Mouse (Mus musculus) ES-E14 (cell line): ENCODE results near the gene Baiap2.

Source experiments
- CHD2 ChIP-seq: IDR thresholded peaks from 2 replicates; pipeline ENCODE4 v1.6.1; 2014; ENCODE audit warnings: mild to moderate bottlenecking, low read depth, low read length, inconsistent platforms
- HCFC1 ChIP-seq: IDR thresholded peaks from 2 replicates; pipeline ENCODE4 v1.6.1; 2012; ENCODE audit warnings: low read length, inconsistent platforms, borderline replicate concordance; ENCODE audit not compliant: insufficient read depth
- MAFK ChIP-seq: IDR thresholded peaks from 2 replicates; pipeline ENCODE4 v1.6.1; 2014; ENCODE audit warnings: mild to moderate bottlenecking, low read depth, low read length, inconsistent platforms; ENCODE audit not compliant: insufficient read depth
- ZC3H11A ChIP-seq: IDR thresholded peaks from 2 replicates; pipeline ENCODE4 v1.6.1; 2012; ENCODE audit warnings: low read depth, mild to moderate bottlenecking, inconsistent platforms, low read length, borderline replicate concordance
- ZNF384 ChIP-seq: IDR thresholded peaks from 2 replicates; pipeline ENCODE4 v1.6.1; 2012; ENCODE audit warnings: low read depth, low read length, inconsistent platforms

- TF ChIP-seq ZNF384 (no peak), MAFK (no peak), HCFC1 (no peak), ZC3H11A (no peak), CHD2 (no peak)
Observed at GRCm38 (mm10) chr11:120014758-120015157, 72.2 kb downstream of the Baiap2 start.
